Mouse (Mus musculus) MEL (cell line): ENCODE results near the gene Ksr1.

Source experiments
- CHD1 ChIP-seq: IDR thresholded peaks from 2 replicates; pipeline ENCODE4 v1.6.1; 2012; ENCODE audit warnings: low read depth, mild to moderate bottlenecking, inconsistent platforms, low read length, improper control_type of control experiment
- CHD2 ChIP-seq: IDR thresholded peaks from 2 replicates; pipeline ENCODE4 v1.6.1; 2011; ENCODE audit warnings: low read length, improper control_type of control experiment
- E2F4 ChIP-seq: IDR thresholded peaks from 2 replicates; pipeline ENCODE4 v1.6.1; 2011; ENCODE audit warnings: low read depth, low read length, improper control_type of control experiment, borderline replicate concordance
- EP300 ChIP-seq, 2 experiments: IDR thresholded peaks; 2 replicates each; pipeline ENCODE4 v1.6.1; 2011; ENCODE audit warnings: improper control_type of control experiment in 2 of 2, low read length in 2 of 2, low read depth in 1 of 2, mild to moderate bottlenecking in 1 of 2
- GATA1 ChIP-seq: IDR thresholded peaks from 2 replicates; pipeline ENCODE4 v1.6.1; 2011; ENCODE audit warnings: low read depth, low read length, improper control_type of control experiment
- HCFC1 ChIP-seq: IDR thresholded peaks from 2 replicates; pipeline ENCODE4 v1.6.1; 2012; ENCODE audit warnings: low read depth, mild to moderate bottlenecking, inconsistent platforms, low read length, improper control_type of control experiment, moderate library complexity
- MYC ChIP-seq: IDR thresholded peaks from 2 replicates; pipeline ENCODE4 v1.6.1; 2011; ENCODE audit warnings: low read depth, mild to moderate bottlenecking, low read length, improper control_type of control experiment, moderate library complexity
- NELFE ChIP-seq: IDR thresholded peaks from 2 replicates; pipeline ENCODE4 v1.6.1; 2011; ENCODE audit warnings: low read depth, low read length, improper control_type of control experiment
- POLR2A ChIP-seq, 2 experiments: IDR thresholded peaks; 2 replicates each; pipeline ENCODE4 v1.6.1; 2011 to 2012; ENCODE audit warnings: low read length in 2 of 2, mild to moderate bottlenecking in 2 of 2, control low read depth in 1 of 2, improper control_type of control experiment in 1 of 2, low read depth in 1 of 2, moderate library complexity in 1 of 2; ENCODE audit not compliant: control insufficient read depth in 1 of 2, insufficient read depth in 1 of 2, poor library complexity in 1 of 2
- RAD21 ChIP-seq: IDR thresholded peaks from 2 replicates; pipeline ENCODE4 v1.6.1; 2011; ENCODE audit warnings: mild to moderate bottlenecking, low read depth, low read length, improper control_type of control experiment
- TCF12 ChIP-seq: IDR thresholded peaks from 2 replicates; pipeline ENCODE4 v1.6.1; 2014; ENCODE audit warnings: low read depth, mild to moderate bottlenecking, inconsistent platforms, low read length, improper control_type of control experiment, moderate library complexity
- UBTF ChIP-seq: IDR thresholded peaks from 2 replicates; pipeline ENCODE4 v1.6.1; 2012; ENCODE audit warnings: low read depth, mild to moderate bottlenecking, inconsistent platforms, low read length, improper control_type of control experiment, moderate library complexity, borderline replicate concordance; ENCODE audit not compliant: insufficient read depth
- USF2 ChIP-seq, 2 experiments: IDR thresholded peaks; 2 replicates each; pipeline ENCODE4 v1.6.1; 2011 to 2012; ENCODE audit warnings: improper control_type of control experiment in 2 of 2, low read length in 2 of 2, borderline replicate concordance in 1 of 2, inconsistent platforms in 1 of 2, low read depth in 1 of 2, mild to moderate bottlenecking in 1 of 2; ENCODE audit not compliant: insufficient read depth in 1 of 2

DNA sequence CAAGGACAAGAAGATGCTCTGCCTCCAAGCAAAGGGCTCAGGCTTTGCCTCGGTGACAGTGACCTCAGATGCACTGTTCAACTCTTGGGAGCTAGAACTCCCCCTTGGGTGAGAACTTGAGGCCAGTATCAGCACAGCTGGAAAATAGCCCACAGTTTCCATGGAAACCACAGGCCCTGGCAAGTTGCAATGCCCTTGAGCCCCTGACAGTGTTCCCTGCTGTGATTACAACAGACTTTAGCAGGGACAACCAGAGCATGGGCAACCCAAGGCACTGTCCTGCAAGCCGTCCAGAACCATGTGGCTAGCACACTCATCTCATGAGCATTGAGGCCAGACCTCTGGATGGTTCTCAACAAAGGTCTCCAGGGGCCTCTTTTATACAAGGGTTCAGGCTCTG lies 106.7 kb downstream of the Ksr1 start:
- TF ChIP-seq UBTF = no peak
- no peak for TF ChIP-seq NELFE
- no peak for TF ChIP-seq CHD1
- TF ChIP-seq MYC = no peak
- TF ChIP-seq HCFC1 = no peak
- TF ChIP-seq CHD2 = no peak
- TF ChIP-seq TCF12 = no peak
- TF ChIP-seq POLR2A (IDR thresholded peaks at IDR 0.05; ENCODE audit: control insufficient read depth in 1 of 2, insufficient read depth in 1 of 2, low read depth in 1 of 2, low read length in 2 of 2, poor library complexity in 1 of 2) = no peak
- TF ChIP-seq E2F4 = no peak
- TF ChIP-seq EP300 (IDR thresholded peaks at IDR 0.05; ENCODE audit: low read depth in 1 of 2, low read length in 2 of 2) = no peak
- no peak for TF ChIP-seq GATA1
- TF ChIP-seq RAD21 = no peak
- TF ChIP-seq USF2 (IDR thresholded peaks at IDR 0.05; ENCODE audit: borderline replicate concordance in 1 of 2, insufficient read depth in 1 of 2, low read depth in 1 of 2, low read length in 2 of 2) = no peak
